Mouse (Mus musculus): ENCODE results near the gene Trcg1.

GRCm38 (mm10) chr9:57256861-57257260 lies 20.5 kb downstream of the Trcg1 start:
- TF ChIP-seq POLR2A (IDR thresholded peaks at IDR 0.05; ENCODE audit: low read depth, low read length) (no peak), CTCF (IDR thresholded peaks at IDR 0.05; ENCODE audit: borderline replicate concordance, insufficient read depth, low read length) (no peak)

Measured in embryonic fibroblast, embryonic 13.5 days (primary cell).